Mouse (Mus musculus): Measurements from ENCODE around the gene Lrrd1. TPM values are rescaled to one million over a fixed set of nuclear protein-coding genes. Genes with fewer than 3 reads are reported as not detected.
A peak's percentile ranks its signal among the peaks of the same experiment; 100 is the strongest.
"Not testable (repeated sequence)": the region's sequence is repeated elsewhere in the genome, so short reads cannot be mapped to it uniquely, and the experiment has no call there.

The Lrrd1 gene
- not detected in 2 replicates for polyA plus RNA-seq (2011; ENCODE audit: insufficient read depth, insufficient read length, low replicate concordance, missing spikeins)

GRCm38 (mm10) chr5:3845026-3845425 is at the start of gene Lrrd1:
Gene Lrrd1, plus strand, starts transcription at chr5:3845173.
- H3K4me3 ChIP-seq (replicated peaks; ENCODE audit: control insufficient read depth, low read depth, low read length) = no peak within 1 kb of the TSS
- 34% methylated on average over 24 of the region's 24 CpGs for WGBS
- H3K27ac ChIP-seq (ENCODE audit: control insufficient read depth, insufficient read depth, low read depth, low read length, poor library complexity) = no peak within 1 kb of the TSS
- TF ChIP-seq CTCF (IDR thresholded peaks at IDR 0.05; ENCODE audit: control insufficient read depth, insufficient read depth, low read length) (no peak), POLR2A (IDR thresholded peaks at IDR 0.05; ENCODE audit: borderline replicate concordance, control insufficient read depth, low read depth, low read length) (no peak)
- H3K4me1 ChIP-seq (ENCODE audit: control insufficient read depth, insufficient read depth, low read length) = no peaks in the 10 kb centered on the region

GRCm38 (mm10) chr5:3797101-3797500 is 47.9 kb upstream of the Lrrd1 start:
- not testable (repeated sequence) for H3K4me3 ChIP-seq (replicated peaks; ENCODE audit: control insufficient read depth, low read depth, low read length); H3K27ac ChIP-seq (ENCODE audit: control insufficient read depth, insufficient read depth, low read depth, low read length, poor library complexity); H3K4me1 ChIP-seq (ENCODE audit: control insufficient read depth, insufficient read depth, low read length)
- WGBS = 93% methylated on average over 2 of the region's 2 CpGs

- not testable (repeated sequence) for H3K4me3 ChIP-seq (replicated peaks; ENCODE audit: control insufficient read depth, low read depth, low read length); H3K27ac ChIP-seq (ENCODE audit: control insufficient read depth, insufficient read depth, low read depth, low read length, poor library complexity); H3K4me1 ChIP-seq (ENCODE audit: control insufficient read depth, insufficient read depth, low read length)
Measured at GRCm38 (mm10) chr5:3798656-3799055, 46.3 kb upstream of the Lrrd1 start.

- 79% methylated on average over 1 of the region's 1 CpGs for WGBS
- Histone ChIP-seq H3K27ac (ENCODE audit: control insufficient read depth, insufficient read depth, low read depth, low read length, poor library complexity) (no peak overlapping the region), H3K4me1 (ENCODE audit: control insufficient read depth, insufficient read depth, low read length) (peaks cover 1% of the 10 kb centered on the region), H3K4me3 (replicated peaks; ENCODE audit: control insufficient read depth, low read depth, low read length) (no peak overlapping the region)
- TF ChIP-seq POLR2A (IDR thresholded peaks at IDR 0.05; ENCODE audit: borderline replicate concordance, control insufficient read depth, low read depth, low read length) (no peak), CTCF (IDR thresholded peaks at IDR 0.05; ENCODE audit: control insufficient read depth, insufficient read depth, low read length) (no peak)
Measured at GRCm38 (mm10) chr5:3800041-3800440, 44.9 kb upstream of the Lrrd1 start.

- no peak overlapping the region for H3K4me3 ChIP-seq (replicated peaks; ENCODE audit: control insufficient read depth, low read depth, low read length)
- WGBS = 48% methylated on average over 4 of the region's 4 CpGs
- TF ChIP-seq CTCF (IDR thresholded peaks at IDR 0.05; ENCODE audit: control insufficient read depth, insufficient read depth, low read length) (no peak), POLR2A (IDR thresholded peaks at IDR 0.05; ENCODE audit: borderline replicate concordance, control insufficient read depth, low read depth, low read length) (no peak)
Measured at GRCm38 (mm10) chr5:3800881-3801280, 44.1 kb upstream of the Lrrd1 start.

GRCm38 (mm10) chr5:3801672-3802432 is 43.1 kb upstream of the Lrrd1 start:
- H3K4me3 ChIP-seq (replicated peaks; ENCODE audit: control insufficient read depth, low read depth, low read length) = peak overlapping the region; percentile 99
- H3K27ac ChIP-seq (ENCODE audit: control insufficient read depth, insufficient read depth, low read depth, low read length, poor library complexity) = peak overlapping the region; percentile 97
- peaks cover 1% of the 10 kb centered on the region for H3K4me1 ChIP-seq (ENCODE audit: control insufficient read depth, insufficient read depth, low read length)
- TF ChIP-seq POLR2A (IDR thresholded peaks at IDR 0.05; ENCODE audit: borderline replicate concordance, control insufficient read depth, low read depth, low read length) = no peak
- TF ChIP-seq CTCF (IDR thresholded peaks at IDR 0.05; ENCODE audit: control insufficient read depth, insufficient read depth, low read length) = no peak
- 3% methylated on average over 18 of the region's 18 CpGs for WGBS

More at GRCm38 (mm10) chr5:3800881-3801280, 44.1 kb upstream of the Lrrd1 start:
- H3K4me1 ChIP-seq (ENCODE audit: control insufficient read depth, insufficient read depth, low read length) = peaks cover 1% of the 10 kb centered on the region
- no peak overlapping the region for H3K27ac ChIP-seq (ENCODE audit: control insufficient read depth, insufficient read depth, low read depth, low read length, poor library complexity)

- WGBS = under 1% methylated on average over 95 of the region's 109 CpGs
- Histone ChIP-seq H3K4me1 (ENCODE audit: control insufficient read depth, insufficient read depth, low read length) (peaks cover 1% of the 10 kb centered on the region), H3K4me3 (replicated peaks; ENCODE audit: control insufficient read depth, low read depth, low read length) (peak within 1 kb of the TSS; percentile 99), H3K27ac (ENCODE audit: control insufficient read depth, insufficient read depth, low read depth, low read length, poor library complexity) (peak within 1 kb of the TSS; percentile 97)
- no peak for TF ChIP-seq CTCF (IDR thresholded peaks at IDR 0.05; ENCODE audit: control insufficient read depth, insufficient read depth, low read length)
- peak; percentile 76; the same call in 1 of the 2 replicates for TF ChIP-seq POLR2A (IDR thresholded peaks at IDR 0.05; ENCODE audit: borderline replicate concordance, control insufficient read depth, low read depth, low read length)
Measured at GRCm38 (mm10) chr5:3802433-3803291, 42.3 kb upstream of the Lrrd1 start, which contains the start of the genes Ankib1 and Krit1. Gene Ankib1, minus strand, starts transcription at chr5:3802925. Gene Krit1, plus strand, starts transcription at chr5:3803184.

GRCm38 (mm10) chr5:3803292-3804165 is 41.4 kb upstream of the Lrrd1 start:
- Histone ChIP-seq H3K4me3 (replicated peaks; ENCODE audit: control insufficient read depth, low read depth, low read length) (peak overlapping the region; percentile 99), H3K27ac (ENCODE audit: control insufficient read depth, insufficient read depth, low read depth, low read length, poor library complexity) (peak overlapping the region; percentile 97), H3K4me1 (ENCODE audit: control insufficient read depth, insufficient read depth, low read length) (peaks cover 1% of the 10 kb centered on the region)
- under 1% methylated on average over 36 of the region's 36 CpGs for WGBS
- no peak for TF ChIP-seq POLR2A (IDR thresholded peaks at IDR 0.05; ENCODE audit: borderline replicate concordance, control insufficient read depth, low read depth, low read length)
- TF ChIP-seq CTCF (IDR thresholded peaks at IDR 0.05; ENCODE audit: control insufficient read depth, insufficient read depth, low read length) = no peak

All from bone marrow, adult 2 months (tissue).